ENCODE assay signal across 37 mouse cellular contexts in genomic region chr2:62507130-62507529, GRCm38 (mm10). TPM values are rescaled to one million over a fixed set of nuclear protein-coding genes. Genes with fewer than 3 reads are reported as not detected.
"Had no signal": no experiment of that assay in that cellular context is flagged by ENCODE, and none has a peak within 500 bp of the region (broad histone marks: within the 10 kb centered on the region; RNA-seq: fewer than 3 reads in every experiment).

No protein-coding gene starts in this region.

- H3K4me3 ChIP-seq: gastrocnemius, adult 2 months; heart, embryonic 13.5 days; heart, embryonic 15.5 days; hindbrain, embryonic 13.5 days; hindbrain, embryonic 15.5 days; kidney, embryonic 15.5 days; limb, embryonic 13.5 days; limb, embryonic 15.5 days; liver, embryonic 12.5 days had no signal

- H3K9me3 ChIP-seq: heart, embryonic 13.5 days; heart, embryonic 15.5 days; hindbrain, embryonic 13.5 days; hindbrain, embryonic 15.5 days; kidney, embryonic 15.5 days; limb, embryonic 13.5 days; limb, embryonic 15.5 days; liver, embryonic 12.5 days had no signal

- H3K27ac ChIP-seq: gastrocnemius, adult 2 months; heart, embryonic 13.5 days; heart, embryonic 15.5 days; hindbrain, embryonic 13.5 days; hindbrain, embryonic 15.5 days; hindbrain, postnatal 0 days; kidney, embryonic 15.5 days; kidney, postnatal 0 days; limb, embryonic 13.5 days; limb, embryonic 15.5 days; liver, embryonic 12.5 days; liver, embryonic 14.5 days had no signal

- DNase-seq: gastrocnemius, adult 2 months; gastrocnemius, postnatal 10 days; gastrocnemius, postnatal 25 days; heart, adult 18-20 months; heart, postnatal 14 days; heart, postnatal 36 days; kidney, adult 11 months; kidney, adult 2 months; kidney, adult 9 months; kidney, postnatal 14 days; kidney, postnatal 36 days; layer of hippocampus, adult 9-11 months; layer of hippocampus, postnatal 36 days; left cerebral cortex, postnatal 4 days had no signal

- ATAC-seq: hindbrain, postnatal 0 days; intestine, embryonic 16.5 days; liver, embryonic 12.5 days had no signal

- H3K27me3 ChIP-seq: heart, embryonic 13.5 days; heart, embryonic 15.5 days; hindbrain, embryonic 13.5 days; hindbrain, embryonic 15.5 days; kidney, embryonic 15.5 days; limb, embryonic 13.5 days; limb, embryonic 15.5 days; liver, embryonic 12.5 days had no signal

- H3K36me3 ChIP-seq: heart, embryonic 13.5 days; heart, embryonic 15.5 days; hindbrain, embryonic 13.5 days; hindbrain, embryonic 15.5 days; kidney, embryonic 15.5 days; limb, embryonic 13.5 days; limb, embryonic 15.5 days; liver, embryonic 12.5 days had no signal

- H3K9ac ChIP-seq: heart, embryonic 13.5 days; heart, embryonic 15.5 days; hindbrain, embryonic 13.5 days; hindbrain, embryonic 15.5 days; kidney, embryonic 15.5 days; limb, embryonic 13.5 days; limb, embryonic 15.5 days; liver, embryonic 12.5 days; liver, embryonic 14.5 days had no signal

- H3K4me2 ChIP-seq: heart, embryonic 11.5 days; heart, embryonic 13.5 days; heart, embryonic 15.5 days; hindbrain, embryonic 13.5 days; hindbrain, embryonic 15.5 days; kidney, embryonic 15.5 days; limb, embryonic 13.5 days; limb, embryonic 15.5 days; liver, embryonic 12.5 days had no signal

- H3K4me1 ChIP-seq: heart, embryonic 13.5 days; heart, embryonic 15.5 days; hindbrain, embryonic 13.5 days; hindbrain, embryonic 15.5 days; kidney, embryonic 15.5 days; limb, embryonic 15.5 days; liver, embryonic 12.5 days had no signal

RNA-seq across cellular contexts. Expression of gene Gcg, which starts 23.7 kb away (rescaled TPM):
- total RNA-seq: gastrocnemius, adult 2 months; gastrocnemius, postnatal 25 days; granulocyte monocyte progenitor cell, adult 5-6 weeks; heart, adult 18-20 months; heart, adult 8-10 months; heart, postnatal 14 days; heart, postnatal 36 days; hematopoietic stem cell, adult 5-6 weeks; layer of hippocampus, adult 18-20 months; layer of hippocampus, adult 8-10 months; layer of hippocampus, postnatal 36 days; left cerebral cortex, adult 18-20 months; left cerebral cortex, postnatal 25 days; liver, adult 2 months had no signal
- polyA plus RNA-seq: heart, embryonic 13.5 days; heart, embryonic 15.5 days; heart, postnatal 0 days; hindbrain, embryonic 11.5 days; kidney, adult 2 months; kidney, postnatal 0 days; limb, embryonic 15.5 days; liver, adult 2 months had no signal
